Mouse (Mus musculus) bone marrow, adult 2 months (tissue): Measurements from ENCODE around the gene 1700024B05Rik.
"Not testable (repeated sequence)": the region's sequence is repeated elsewhere in the genome, so short reads cannot be mapped to it uniquely, and the experiment has no call there.

ENCODE experiments used
- CTCF ChIP-seq: fragments of 200-500 bp; IDR thresholded peaks from 2 replicates; pipeline ENCODE4 v1.5.1; 2011; ENCODE audit warnings: low read length, control low read depth; ENCODE audit not compliant: control insufficient read depth, insufficient read depth
- POLR2A ChIP-seq: fragments of 200-500 bp; IDR thresholded peaks from 2 replicates; pipeline ENCODE4 v1.6.1; 2011; ENCODE audit warnings: low read depth, mild to moderate bottlenecking, control low read depth, low read length, borderline replicate concordance; ENCODE audit not compliant: control insufficient read depth

- not testable (repeated sequence) for TF ChIP-seq POLR2A, CTCF
Observed at GRCm38 (mm10) chr14:41983225-41983624, 39.4 kb downstream of the 1700024B05Rik start, which contains the start of gene Gm3543.
